Mouse (Mus musculus) NIH3T3 (cell line): ENCODE results near the gene Zfp653.

Experiments used
- DNase-seq: peaks from one replicate; pipeline ENCODE4 v3.0.0-alpha.2; 2012; ENCODE audit warnings: low read depth

Zfp653 gene

GRCm38 (mm10) chr9:22069881-22070553 is 1.2 kb downstream of the Zfp653 start:
- no peak for DNase-seq

GRCm38 (mm10) chr9:22067195-22067594 is 4.0 kb downstream of the Zfp653 start:
- DNase-seq, result no peak

- DNase-seq, result peak; percentile 77
Observed at GRCm38 (mm10) chr9:22066433-22066832, 4.7 kb downstream of the Zfp653 start.

- no peak for DNase-seq
Observed at GRCm38 (mm10) chr9:22065642-22066041, 5.5 kb downstream of the Zfp653 start.

- no peak for DNase-seq
Observed at GRCm38 (mm10) chr9:22064341-22064740, 6.8 kb downstream of the Zfp653 start.

- no peak for DNase-seq
Observed at GRCm38 (mm10) chr9:22061339-22061738, 9.8 kb downstream of the Zfp653 start.

GRCm38 (mm10) chr9:22058011-22058424 is 13.2 kb downstream of the Zfp653 start:
- DNase-seq, result peak; percentile 67

- no peak for DNase-seq
Observed at GRCm38 (mm10) chr9:22057031-22057517, 14.1 kb downstream of the Zfp653 start.

GRCm38 (mm10) chr9:22056303-22056910 is 14.8 kb downstream of the Zfp653 start:
- DNase-seq, result no peak

- DNase-seq, result no peak
Observed at GRCm38 (mm10) chr9:22055713-22056112, 15.5 kb downstream of the Zfp653 start.

GRCm38 (mm10) chr9:22054411-22055076 is 16.6 kb downstream of the Zfp653 start:
- DNase-seq, result no peak

GRCm38 (mm10) chr9:22053657-22054056 is 17.5 kb downstream of the Zfp653 start:
- DNase-seq, result peak; percentile 24

- DNase-seq, result no peak
Observed at GRCm38 (mm10) chr9:22051958-22052254, 19.3 kb downstream of the Zfp653 start, which contains the start of gene Elavl3. Gene Elavl3 (minus strand): TSS chr9:22052023.

- DNase-seq, result no peak
Observed at GRCm38 (mm10) chr9:22051161-22051957, 19.8 kb downstream of the Zfp653 start.

- DNase-seq, result no peak
Observed at GRCm38 (mm10) chr9:22050351-22050889, 20.8 kb downstream of the Zfp653 start.

GRCm38 (mm10) chr9:22049721-22050270 is 21.4 kb downstream of the Zfp653 start:
- DNase-seq, result no peak

GRCm38 (mm10) chr9:22049315-22049714 is 21.9 kb downstream of the Zfp653 start:
- no peak for DNase-seq

- DNase-seq, result peak; percentile 42
Observed at GRCm38 (mm10) chr9:22047329-22047728, 23.8 kb downstream of the Zfp653 start.

GRCm38 (mm10) chr9:22041832-22042231 is 29.3 kb downstream of the Zfp653 start:
- no peak for DNase-seq

GRCm38 (mm10) chr9:22037826-22038225 is 33.4 kb downstream of the Zfp653 start:
- DNase-seq, result no peak

- DNase-seq, result no peak
Observed at GRCm38 (mm10) chr9:22035300-22036044, 35.7 kb downstream of the Zfp653 start.
